Mouse (Mus musculus): ENCODE results near the gene Sel1l3.

Gene Sel1l3

GRCm38 (mm10) chr5:53213711-53214352 lies at the start of gene Sel1l3:
Gene Sel1l3 (minus strand): TSS chr5:53213927.
- no peak for DNase-seq (ENCODE audit: low spot score)

- DNase-seq (ENCODE audit: low spot score), result no peak
Measured at GRCm38 (mm10) chr5:53261999-53262398, 48.3 kb upstream of the Sel1l3 start.

GRCm38 (mm10) chr5:53259894-53260293 lies 46.2 kb upstream of the Sel1l3 start:
- no peak for DNase-seq (ENCODE audit: low spot score)

DNA sequence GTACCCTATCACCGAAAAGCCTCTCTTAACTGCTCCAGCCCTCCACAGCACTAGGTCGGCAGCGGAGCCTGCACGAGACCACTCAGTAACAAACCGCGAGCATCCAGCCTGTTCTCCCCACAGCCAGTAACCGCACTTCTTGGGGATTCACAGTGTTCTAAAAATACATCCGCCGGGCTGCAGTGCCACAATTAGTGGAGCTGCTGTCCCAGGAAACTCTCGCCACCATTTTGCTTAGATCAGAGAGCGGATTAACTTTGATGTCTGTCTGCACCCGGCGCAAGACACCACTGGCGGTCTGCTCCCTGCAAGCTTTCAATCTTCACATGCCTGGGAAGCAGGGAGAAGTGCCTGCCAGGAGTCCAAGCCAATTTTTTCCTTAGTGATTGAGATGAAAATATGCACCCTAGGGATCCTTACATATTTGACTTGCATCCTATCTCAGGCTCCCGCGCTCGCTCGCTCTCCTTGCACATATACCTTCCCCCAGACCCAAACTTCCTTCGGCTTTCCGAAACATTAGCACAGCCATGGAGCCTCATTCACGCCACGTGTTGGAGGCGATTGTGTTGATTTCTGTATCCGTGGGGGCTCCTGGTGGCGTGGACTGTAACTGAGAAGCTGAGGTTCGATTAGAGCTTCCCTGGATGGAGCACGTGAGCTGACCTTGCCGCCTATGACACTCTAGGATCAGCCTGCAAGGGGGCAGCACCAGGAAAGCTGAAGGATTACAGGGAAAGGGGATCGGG lies 44.5 kb upstream of the Sel1l3 start:
- no peak for DNase-seq (ENCODE audit: low spot score)

- DNase-seq (ENCODE audit: low spot score), result no peak
Measured at GRCm38 (mm10) chr5:53254821-53255220, 41.1 kb upstream of the Sel1l3 start.

DNA sequence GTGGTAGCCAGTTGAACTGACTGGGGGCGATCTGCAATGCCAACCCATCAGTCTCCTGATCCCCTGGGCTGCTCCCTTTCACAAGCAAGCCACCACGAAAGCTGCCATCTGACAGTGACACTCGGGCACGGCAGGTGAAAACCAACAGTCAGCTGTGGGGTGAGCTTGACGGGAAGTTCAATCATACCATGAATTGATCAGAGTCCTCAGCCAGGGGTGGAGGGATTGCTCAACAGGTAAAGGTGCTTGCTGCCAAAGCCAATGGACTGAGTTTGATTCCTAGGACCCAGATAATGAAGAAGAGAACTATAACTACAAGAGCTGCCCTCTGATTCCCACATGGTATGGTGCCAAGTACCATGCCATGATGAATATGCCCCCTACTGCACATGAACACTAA lies 40.4 kb upstream of the Sel1l3 start:
- DNase-seq (ENCODE audit: low spot score), result no peak

GRCm38 (mm10) chr5:53249431-53250061 lies 35.8 kb upstream of the Sel1l3 start:
- no peak for DNase-seq (ENCODE audit: low spot score)

DNA sequence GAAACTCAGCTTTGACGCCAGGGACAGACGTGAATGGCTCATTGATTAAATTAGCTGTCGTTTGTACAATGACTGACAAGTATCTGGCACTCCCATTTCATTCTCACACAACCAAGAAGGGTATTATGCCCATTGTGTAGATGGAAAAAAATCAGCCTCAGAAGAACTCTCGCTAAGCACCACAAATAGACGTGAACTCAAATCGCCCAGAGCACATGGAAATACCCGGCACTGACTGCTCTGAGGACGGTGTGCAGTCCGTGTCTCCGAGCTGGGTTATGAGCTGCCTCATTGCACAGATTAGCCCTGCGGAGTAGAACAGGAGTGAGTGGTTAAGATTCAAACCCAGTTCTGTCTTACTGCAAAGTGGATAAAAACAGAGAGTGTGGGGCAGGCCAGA lies 34.8 kb upstream of the Sel1l3 start:
- DNase-seq (ENCODE audit: low spot score), result no peak

DNA sequence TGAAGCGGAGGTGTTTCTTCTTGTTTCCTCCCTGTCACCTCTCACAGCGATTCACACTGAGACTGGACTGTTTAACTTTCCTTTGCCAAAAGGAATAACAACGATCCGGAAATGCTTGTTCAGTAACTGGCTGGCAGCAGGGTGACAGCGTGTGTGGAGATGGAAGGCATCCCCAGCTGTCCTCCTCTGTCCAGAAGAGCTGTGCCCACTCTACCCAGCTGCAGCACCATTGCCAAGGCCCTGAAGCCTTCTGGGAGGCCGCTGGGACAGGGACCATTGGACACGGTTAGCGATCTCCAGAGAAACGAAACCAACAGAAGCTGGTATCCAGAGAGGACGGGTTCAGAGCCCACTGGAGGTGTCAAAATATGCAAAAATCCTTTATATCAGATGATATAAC lies 30.2 kb upstream of the Sel1l3 start:
- DNase-seq (ENCODE audit: low spot score), result no peak

DNA sequence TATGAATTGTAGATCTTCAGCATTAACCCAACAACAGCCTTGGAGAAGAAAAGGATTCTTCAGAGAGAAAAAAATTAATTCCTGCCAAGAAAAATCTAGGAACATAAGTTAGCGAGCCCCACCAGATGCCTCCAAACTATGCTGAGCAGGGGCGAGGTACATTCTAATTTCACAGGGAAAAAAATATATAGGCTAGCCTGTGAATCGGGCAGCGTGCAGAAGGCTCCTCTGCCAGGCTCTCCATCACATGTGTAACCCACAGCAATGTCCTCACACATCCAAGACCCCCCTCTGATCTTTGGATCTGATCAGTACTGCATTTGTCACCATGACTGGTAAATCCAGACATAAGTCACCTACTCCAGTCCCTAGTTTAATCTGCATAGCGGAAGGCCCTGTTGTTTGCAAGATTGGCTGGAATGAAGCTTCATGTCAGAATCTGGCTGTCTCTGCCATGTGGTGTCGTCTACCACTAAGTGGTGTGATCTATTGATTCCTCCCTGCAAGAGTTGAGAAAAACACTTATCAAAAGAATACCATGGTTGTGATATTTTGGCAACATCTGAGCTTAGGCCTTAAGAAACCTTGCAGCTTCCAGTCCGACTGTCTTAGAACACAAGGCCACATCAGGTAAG lies 29.3 kb upstream of the Sel1l3 start:
- DNase-seq (ENCODE audit: low spot score), result no peak

GRCm38 (mm10) chr5:53241963-53242362 lies 28.2 kb upstream of the Sel1l3 start:
- no peak for DNase-seq (ENCODE audit: low spot score)

DNA sequence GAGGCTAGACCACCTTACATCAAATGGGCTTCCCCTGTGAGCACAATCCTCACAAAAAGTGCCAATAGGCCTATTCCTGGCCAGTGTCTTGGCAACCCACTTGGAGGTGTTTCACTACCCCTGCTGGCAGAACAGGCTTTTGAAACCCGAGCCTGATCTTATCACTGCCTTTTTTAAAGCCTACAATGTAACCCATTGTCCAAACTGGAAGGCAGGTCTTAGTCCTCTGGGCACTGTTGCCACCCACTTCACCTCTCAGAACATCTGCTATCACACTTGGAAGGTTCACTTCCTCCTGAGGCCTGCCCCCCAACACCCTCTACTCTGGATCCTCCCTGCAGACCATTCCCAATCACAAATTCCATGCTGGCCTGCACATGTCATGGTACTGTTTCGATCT lies 27.4 kb upstream of the Sel1l3 start:
- no peak for DNase-seq (ENCODE audit: low spot score)

- no peak for DNase-seq (ENCODE audit: low spot score)
Measured at GRCm38 (mm10) chr5:53239831-53240440, 26.2 kb upstream of the Sel1l3 start.

DNA sequence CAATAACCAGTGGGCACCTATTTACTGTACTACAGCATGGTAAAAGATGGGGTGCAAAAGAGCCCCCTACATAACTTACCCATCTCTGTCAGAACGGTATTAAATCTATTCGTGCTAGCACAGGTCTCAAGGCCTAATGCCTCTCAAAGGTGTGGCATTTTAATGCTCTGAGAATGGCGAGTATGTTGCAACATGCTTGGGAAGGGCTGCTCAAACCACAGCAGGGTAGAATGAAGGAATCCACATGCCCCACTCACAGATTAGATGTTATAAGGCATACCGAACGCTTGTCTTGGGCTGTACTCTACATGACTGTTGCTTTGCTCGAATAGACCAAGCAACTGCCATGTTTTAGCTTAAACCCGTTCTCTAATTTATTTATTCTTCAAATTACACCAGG lies 25.5 kb upstream of the Sel1l3 start:
- no peak for DNase-seq (ENCODE audit: low spot score)

DNA sequence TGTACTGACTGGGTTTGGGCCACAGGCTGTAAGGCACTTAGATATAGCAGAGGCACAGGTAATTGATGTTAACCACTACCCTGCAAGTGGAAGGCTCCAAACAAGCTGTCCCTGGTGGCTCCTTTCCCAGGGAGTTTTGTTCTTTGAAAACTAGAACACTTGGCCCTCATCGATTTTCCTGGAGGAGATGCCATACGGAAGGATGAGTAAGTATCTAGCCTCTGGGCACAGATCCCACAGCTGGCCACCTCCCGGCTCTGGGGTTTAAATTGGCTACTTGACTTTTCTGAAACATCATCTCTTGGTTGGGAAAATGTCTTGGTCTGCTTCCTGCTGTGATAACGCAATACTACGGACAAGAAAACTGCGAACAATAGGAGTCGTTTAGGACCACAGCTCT lies 25.0 kb upstream of the Sel1l3 start:
- no peak for DNase-seq (ENCODE audit: low spot score)

- DNase-seq (ENCODE audit: low spot score), result no peak
Measured at GRCm38 (mm10) chr5:53236749-53237148, 23.0 kb upstream of the Sel1l3 start.

- DNase-seq (ENCODE audit: low spot score), result no peak
Measured at GRCm38 (mm10) chr5:53236136-53236535, 22.4 kb upstream of the Sel1l3 start.

DNA sequence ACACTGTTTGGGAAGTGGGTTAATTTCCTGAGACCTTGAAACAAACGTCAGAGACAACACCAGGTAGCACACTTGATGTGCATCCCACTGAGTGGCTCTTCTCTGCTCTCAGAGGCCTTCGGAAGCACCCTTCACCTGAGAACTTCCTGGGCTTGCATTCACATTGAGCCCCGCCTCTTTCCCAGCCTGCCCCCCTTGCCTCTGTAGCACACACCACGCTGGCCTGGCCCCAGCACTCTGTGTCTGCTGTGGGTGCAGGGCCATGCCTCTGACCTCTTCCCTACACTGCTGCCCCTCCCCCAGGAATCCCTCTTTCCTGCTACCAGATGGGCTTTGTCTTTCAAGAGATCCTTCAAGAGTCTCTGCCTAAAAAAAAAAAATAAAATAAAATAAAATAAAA lies 21.8 kb upstream of the Sel1l3 start:
- no peak for DNase-seq (ENCODE audit: low spot score)

DNA sequence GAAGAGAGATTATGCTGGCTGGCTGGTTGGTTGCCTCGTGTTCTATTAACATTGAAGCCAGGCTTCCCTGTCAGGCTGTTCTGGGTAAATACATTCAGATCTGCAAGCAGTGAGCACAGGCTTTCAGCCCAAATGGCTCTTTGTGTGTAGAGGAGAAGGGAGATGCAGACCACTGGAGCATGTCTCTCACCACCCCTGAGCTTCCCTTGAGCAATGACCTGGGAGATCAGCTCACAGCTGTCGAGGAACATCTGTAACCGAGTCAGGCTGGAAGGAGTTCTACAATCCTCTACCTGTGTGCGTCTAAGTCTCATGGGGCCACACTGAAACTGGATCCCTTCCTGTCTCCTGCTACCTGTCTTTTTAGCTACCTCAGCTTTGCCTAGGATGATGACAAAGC lies 16.8 kb upstream of the Sel1l3 start:
- no peak for DNase-seq (ENCODE audit: low spot score)

- no peak for DNase-seq (ENCODE audit: low spot score)
Measured at GRCm38 (mm10) chr5:53225434-53225833, 11.7 kb upstream of the Sel1l3 start.

DNA sequence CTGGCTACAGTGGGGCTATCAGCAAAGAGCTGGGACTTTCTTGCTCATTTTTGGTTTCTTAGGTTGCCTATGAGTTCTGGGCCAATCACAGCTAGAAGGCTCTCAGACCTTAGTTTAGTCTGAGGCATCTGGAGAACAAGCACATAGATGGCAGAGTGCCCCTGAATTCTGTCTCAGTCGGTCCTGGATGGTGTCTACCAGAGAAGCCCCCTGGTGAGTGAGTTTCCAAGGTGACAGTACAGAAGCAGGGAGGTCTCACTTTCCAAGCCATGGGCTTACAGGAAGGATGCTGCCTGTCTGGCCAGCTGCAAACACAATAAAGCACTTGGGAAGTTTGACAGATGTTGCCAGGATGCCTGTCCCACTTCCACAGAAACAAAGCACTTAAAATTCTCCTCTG lies 1.1 kb upstream of the Sel1l3 start:
- DNase-seq (ENCODE audit: low spot score), result no peak

DNA sequence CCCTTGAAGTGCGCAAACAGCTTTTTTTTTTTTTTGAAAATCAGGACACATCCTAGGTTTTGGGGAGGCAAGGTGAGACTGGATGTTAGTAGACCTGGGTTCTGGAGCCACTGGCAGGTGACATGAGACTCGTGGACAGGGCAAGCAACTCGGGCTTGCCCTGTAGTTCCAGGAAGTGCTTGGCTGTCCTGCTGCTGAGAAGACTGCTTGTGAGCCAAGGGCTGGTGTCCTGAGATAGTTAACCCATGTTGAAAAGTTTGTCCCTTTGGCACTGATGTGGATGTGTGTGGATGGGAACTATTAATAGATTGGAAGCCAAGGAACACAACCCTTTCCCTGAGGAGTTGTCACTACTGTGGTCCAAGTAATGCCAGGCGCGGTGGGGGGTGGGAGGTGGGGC lies 635 bp upstream of the Sel1l3 start:
- no peak for DNase-seq (ENCODE audit: low spot score)

All from ovary, postnatal 10 days (tissue).